Mouse (Mus musculus): ENCODE measurements around the gene Ppif.

DNA sequence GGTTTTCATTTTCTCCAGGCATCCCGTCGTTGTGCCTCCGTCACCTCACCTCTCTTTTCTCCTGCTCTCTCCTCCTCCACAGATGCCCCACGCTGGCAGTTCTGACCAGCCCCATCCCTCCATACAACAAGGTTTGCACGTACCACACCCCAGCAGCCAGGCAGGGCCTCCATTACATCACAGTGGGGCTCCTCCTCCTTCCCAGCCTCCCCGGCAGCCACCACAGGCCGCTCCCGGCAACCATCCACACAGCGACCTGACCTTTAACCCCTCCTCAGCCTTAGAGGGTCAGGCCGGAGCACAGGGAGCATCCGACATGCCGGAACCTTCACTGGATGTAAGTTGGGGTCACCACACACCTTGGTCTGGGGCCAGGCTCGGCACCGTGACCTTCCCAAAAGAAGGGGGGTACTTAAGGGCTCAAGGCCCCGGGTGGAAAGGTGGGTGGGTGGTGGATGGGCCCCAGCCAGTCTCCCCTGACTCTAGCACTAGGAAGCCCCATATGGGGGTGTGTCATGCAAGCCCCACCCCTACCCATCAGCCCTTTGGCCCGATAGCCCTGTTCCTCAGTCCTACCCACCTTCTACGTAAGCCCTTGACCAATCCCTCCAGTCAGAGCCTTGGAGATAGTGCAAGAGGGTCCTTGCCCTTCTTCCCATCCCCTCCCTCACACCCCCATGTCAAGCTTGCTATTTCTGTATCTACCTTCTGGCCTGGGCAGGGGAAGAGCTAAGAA is 32.6 kb upstream of the Ppif start:
- TF ChIP-seq POLR2A (IDR thresholded peaks at IDR 0.05; ENCODE audit: borderline replicate concordance, extremely low read depth, low read depth, low read length) (no peak), CTCF (IDR thresholded peaks at IDR 0.05; ENCODE audit: insufficient read depth, low read length) (no peak)
